Mouse (Mus musculus) intestine, embryonic 14.5 days (tissue): Measurements from ENCODE around the gene Gjb5. TPM values are rescaled to one million over a fixed set of nuclear protein-coding genes. Genes with fewer than 3 reads are reported as not detected.
A peak's percentile ranks its signal among the peaks of the same experiment; 100 is the strongest.

Source experiments
- ATAC-seq: fragments of 200-750 bp; cut with Nextera tagmentation; replicated peaks from 2 replicates; pipeline ENCODE4 v1.8.0; 2017; ENCODE audit warnings: low read depth, moderate number of reproducible peaks, moderate TSS enrichment, moderate library complexity; ENCODE audit not compliant: low FRiP score, low TSS enrichment
- DNase-seq: peaks from one replicate; pipeline ENCODE4 v3.0.0-alpha.2; 2018; ENCODE audit warnings: low spot score
- H3K27ac ChIP-seq: fragments of 300-500 bp; sonication (generic); 2 replicates; pipeline ENCODE4 v1.5.1; 2014; ENCODE audit warnings: low read depth, mild to moderate bottlenecking, control low read depth
- H3K27me3 ChIP-seq: fragments of 300-500 bp; sonication (generic); replicated peaks from 2 replicates; pipeline ENCODE4 v1.6.1; 2014; ENCODE audit warnings: low read length, control low read depth; ENCODE audit not compliant: control insufficient read depth, insufficient read depth
- H3K36me3 ChIP-seq: fragments of 300-500 bp; sonication (generic); 2 replicates; pipeline ENCODE4 v1.6.1; 2014; ENCODE audit warnings: low read length, control low read depth; ENCODE audit not compliant: control insufficient read depth, insufficient read depth
- H3K4me1 ChIP-seq: fragments of 300-500 bp; sonication (generic); replicated peaks from 2 replicates; pipeline ENCODE4 v1.6.1; 2014; ENCODE audit warnings: low read length, control low read depth, mixed read lengths; ENCODE audit not compliant: control insufficient read depth, insufficient read depth
- H3K4me2 ChIP-seq: fragments of 300-500 bp; sonication (generic); 2 replicates; pipeline ENCODE4 v1.6.1; 2014; ENCODE audit warnings: low read length
- H3K4me3 ChIP-seq: fragments of 300-500 bp; sonication (generic); 2 replicates; pipeline ENCODE4 v1.5.1; 2014; ENCODE audit warnings: low read depth, low read length, control low read depth, mixed read lengths
- H3K9ac ChIP-seq: fragments of 300-500 bp; sonication (generic); 2 replicates; pipeline ENCODE4 v1.6.1; 2014; ENCODE audit warnings: mild to moderate bottlenecking, low read length
- H3K9me3 ChIP-seq: fragments of 300-500 bp; sonication (generic); 2 replicates; pipeline ENCODE4 v1.6.1; 2016; ENCODE audit warnings: low read length, control low read depth; ENCODE audit not compliant: control insufficient read depth
- WGBS: fragments of 180-500 bp; shearing (Covaris S2); extraction: QIAGEN DNeasy Blood & Tissue Kit; methylation state at CpG from one replicate; pipeline ENCODE4 v1.1.7; 2014; 5-methylcytosine and 5-hydroxymethylcytosine counted together
- polyA plus RNA-seq: library from polyadenylated mRNA; unstranded; fragments of >200 nt; fragmentation: Nextera tagmentation; extraction: Ambion mirVana; gene quantifications from 2 replicates; pipeline ENCODE4 v1.2.1, GENCODE M21; 2014

The Gjb5 gene
- polyA plus RNA-seq, 1 experiment from 2014 or later: 0.37 TPM

DNA sequence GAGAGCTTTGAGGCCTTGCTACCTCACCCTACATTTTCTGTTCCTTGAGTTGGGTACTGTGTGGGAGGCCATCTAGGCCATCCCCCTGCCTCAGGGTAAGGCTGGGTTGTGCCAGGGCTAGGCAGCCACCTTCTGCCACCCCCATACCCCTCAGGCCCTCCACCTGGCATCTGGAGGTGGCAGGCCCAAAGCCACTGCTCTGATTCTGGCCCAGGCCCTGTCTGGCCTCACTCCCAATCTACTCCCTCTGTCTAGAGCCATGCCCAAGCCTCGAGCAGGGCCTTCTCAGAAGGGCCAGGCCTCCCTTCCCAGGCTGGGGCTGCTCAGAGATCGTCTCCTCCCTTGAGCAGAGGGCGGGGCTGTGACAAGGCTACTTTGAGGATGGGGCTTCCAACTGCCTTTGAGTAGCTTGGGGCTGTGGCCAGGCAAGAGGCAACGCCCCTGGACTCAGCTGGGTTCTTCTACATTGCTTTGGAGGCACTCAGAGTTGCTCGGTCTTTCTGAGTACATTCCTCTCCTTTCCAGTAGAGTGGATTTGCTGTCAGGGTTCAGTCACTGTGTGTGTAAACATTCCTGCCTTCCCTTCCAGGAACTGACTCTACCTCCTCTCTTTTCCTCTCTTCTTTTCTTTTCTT lies 23.0 kb downstream of the Gjb5 start:
- Histone ChIP-seq H3K4me1 (0 out of 2 replicates have a peak, but pooled peaks cover 9% of the 10 kb centered on the region), H3K4me2 (no peak overlapping the region), H3K9ac (no peak overlapping the region), H3K27me3 (peaks cover 31% of the 10 kb centered on the region), H3K36me3 (no peaks in the 10 kb centered on the region), H3K27ac (no peak overlapping the region), H3K4me3 (no peak overlapping the region), H3K9me3 (no peaks in the 10 kb centered on the region)
- 22% methylated on average over 5 of the region's 5 CpGs for WGBS
- no peak; the same call in 1 of the 2 replicates for ATAC-seq
- DNase-seq: no peak

DNA sequence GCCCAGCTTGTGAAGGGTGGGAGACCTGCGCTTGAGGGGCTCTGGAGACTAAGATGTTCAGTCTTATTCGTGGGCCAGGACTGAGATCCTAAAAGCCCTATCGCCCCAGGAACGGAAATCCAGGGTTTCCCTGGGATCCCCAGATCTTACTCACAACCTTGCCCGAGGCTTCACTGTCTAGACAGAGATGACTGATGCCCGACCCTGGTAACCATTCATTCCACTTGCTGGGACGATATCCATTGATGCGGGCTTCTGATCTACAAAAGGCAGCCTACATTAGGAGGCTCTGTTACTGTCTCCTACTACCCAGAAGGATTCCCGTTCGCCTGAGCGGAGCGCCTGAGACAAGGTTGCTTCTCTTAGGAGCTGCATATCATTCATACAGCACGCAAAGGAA lies 26.8 kb downstream of the Gjb5 start:
- no peak overlapping the region for H3K9ac ChIP-seq
- 0 out of 2 replicates have a peak, but pooled peaks cover 9% of the 10 kb centered on the region for H3K4me1 ChIP-seq
- no peak for ATAC-seq
- H3K36me3 ChIP-seq: no peaks in the 10 kb centered on the region
- WGBS: 24% methylated on average over 13 of the region's 13 CpGs
- H3K9me3 ChIP-seq: no peaks in the 10 kb centered on the region
- no peak overlapping the region for H3K27ac ChIP-seq
- peaks cover 59% of the 10 kb centered on the region for H3K27me3 ChIP-seq
- DNase-seq: no peak
- H3K4me3 ChIP-seq: no peak overlapping the region
- H3K4me2 ChIP-seq: no peak overlapping the region

DNA sequence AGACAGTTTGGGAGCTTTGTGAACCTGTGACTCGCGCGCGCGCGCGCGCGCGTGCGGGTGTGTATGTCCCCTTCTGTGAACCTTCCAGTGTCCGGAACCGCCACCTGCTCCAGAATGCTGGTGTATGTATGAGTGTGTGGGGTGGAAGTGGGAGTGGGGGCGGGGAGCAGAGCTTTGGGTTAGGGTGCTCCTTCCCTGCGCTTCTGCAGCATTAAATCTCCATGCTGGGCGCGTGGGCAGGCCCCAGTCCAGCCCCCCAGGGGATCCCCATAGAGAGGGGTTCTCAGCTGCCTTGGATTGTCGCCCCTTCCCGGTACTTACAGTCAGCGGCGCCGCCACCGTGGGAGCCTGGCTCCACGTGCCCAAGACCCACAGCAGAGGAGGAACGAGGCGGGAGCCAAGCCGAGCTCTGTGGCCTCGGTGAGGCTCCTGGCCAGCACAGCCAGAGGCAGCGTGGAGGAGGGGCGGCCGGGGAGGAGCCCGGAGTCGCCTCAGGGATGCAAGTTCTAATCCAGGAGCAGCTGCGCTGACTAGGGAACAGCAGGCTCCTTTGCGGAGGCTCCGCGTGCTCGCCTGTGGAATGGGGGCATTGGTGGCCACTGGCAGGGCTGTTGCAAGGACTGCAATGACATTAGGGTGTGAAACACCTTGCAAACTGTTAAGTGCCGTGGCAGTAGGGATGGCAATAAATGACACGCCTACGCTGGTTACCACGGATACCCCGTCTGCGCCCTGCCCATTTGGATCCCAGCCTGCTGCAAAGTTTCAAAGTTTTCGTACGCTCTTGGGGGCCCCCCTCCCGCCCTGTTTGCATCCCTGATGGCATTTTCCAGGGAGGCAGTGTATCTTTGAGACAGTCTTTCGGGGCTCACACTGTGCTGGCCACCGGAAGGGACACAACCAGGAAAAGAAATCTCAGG lies 27.5 kb downstream of the Gjb5 start, which contains the start of gene Gjb3:
Gene Gjb3 (minus strand): TSS at position 664 of the 920 bp plus-strand sequence.
- H3K9ac ChIP-seq: no peak within 1 kb of the TSS
- H3K27me3 ChIP-seq: peaks cover 59% of the 10 kb centered on the region
- 0 out of 2 replicates have a peak, but pooled peaks cover 9% of the 10 kb centered on the region for H3K4me1 ChIP-seq
- no peak within 1 kb of the TSS for H3K27ac ChIP-seq
- WGBS: 2% methylated on average over 49 of the region's 49 CpGs
- DNase-seq (peak; percentile 63), ATAC-seq (no peak)
- peak within 1 kb of the TSS; percentile 36 for H3K4me2 ChIP-seq
- no peaks in the 10 kb centered on the region for H3K9me3 ChIP-seq
- peak within 1 kb of the TSS; percentile 20; the same call in 1 of the 2 replicates for H3K4me3 ChIP-seq
- no peaks in the 10 kb centered on the region for H3K36me3 ChIP-seq

DNA sequence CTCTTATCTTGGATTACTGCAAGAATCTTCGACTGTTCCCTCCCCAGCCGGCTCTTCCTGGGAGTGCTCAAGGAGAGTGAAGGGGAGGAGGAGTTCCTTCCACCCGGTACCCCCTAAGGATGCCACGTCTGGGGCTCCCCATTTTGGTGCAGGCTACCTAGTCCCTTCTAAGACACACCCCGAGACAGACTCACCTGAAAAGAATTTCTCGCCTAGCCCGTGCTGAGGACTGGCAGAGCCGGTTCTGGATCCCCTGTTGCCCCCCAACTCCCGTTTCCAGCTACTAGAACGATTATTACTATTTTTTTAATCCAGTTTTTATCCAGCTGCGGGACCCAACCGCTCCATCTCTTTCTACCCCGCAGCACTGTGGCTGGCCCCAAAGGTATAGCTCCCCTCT lies 28.2 kb downstream of the Gjb5 start:
- Histone ChIP-seq H3K27ac (no peak overlapping the region), H3K9ac (no peak overlapping the region), H3K36me3 (no peaks in the 10 kb centered on the region), H3K4me3 (peak overlapping the region; percentile 20; the same call in 1 of the 2 replicates), H3K4me1 (0 out of 2 replicates have a peak, but pooled peaks cover 9% of the 10 kb centered on the region), H3K27me3 (peaks cover 59% of the 10 kb centered on the region), H3K9me3 (no peaks in the 10 kb centered on the region), H3K4me2 (peak overlapping the region; percentile 36)
- WGBS: 1% methylated on average over 13 of the region's 13 CpGs
- ATAC-seq (no peak), DNase-seq (peak; percentile 51)

DNA sequence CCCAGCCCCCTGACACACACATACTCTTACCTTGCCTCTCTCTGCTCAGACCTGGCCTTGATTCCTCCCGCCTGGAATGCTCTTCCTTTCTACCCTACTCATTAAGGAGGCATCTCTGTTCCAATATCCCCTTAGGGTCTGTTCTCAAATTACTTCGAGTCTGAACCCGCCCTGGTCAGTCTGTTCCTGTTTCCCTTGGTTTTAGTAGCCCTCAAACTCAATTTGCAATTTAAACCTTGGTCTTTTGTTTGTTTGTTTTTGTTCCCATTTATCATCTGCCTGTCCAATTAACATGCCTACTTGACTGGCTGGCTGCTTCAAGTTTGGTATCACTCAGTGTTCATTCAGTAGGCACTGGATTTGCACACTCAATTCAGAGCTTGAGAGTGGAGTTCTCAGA lies 28.9 kb downstream of the Gjb5 start:
- peaks cover 59% of the 10 kb centered on the region for H3K27me3 ChIP-seq

DNA sequence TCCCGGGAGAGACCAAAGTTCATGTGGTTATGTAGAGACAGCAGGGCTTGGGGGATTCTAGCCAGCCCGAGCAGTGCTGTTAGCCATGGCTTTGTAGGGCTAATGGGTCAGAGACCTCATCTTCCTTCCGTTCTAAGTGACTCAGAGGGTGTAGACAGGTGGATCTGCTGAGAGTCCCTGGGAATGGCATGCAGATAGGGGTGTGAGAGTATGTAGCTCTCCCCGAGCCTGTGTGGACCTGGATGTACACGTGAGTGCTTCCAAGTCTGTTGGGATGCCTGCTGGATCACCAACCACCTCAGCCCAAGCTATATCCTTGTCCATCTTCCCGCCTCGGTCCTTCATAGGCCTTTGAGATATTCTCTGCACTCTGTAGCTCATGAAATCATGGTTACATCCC lies 29.6 kb downstream of the Gjb5 start:
- no peak overlapping the region for H3K4me3 ChIP-seq
- 63% methylated on average over 7 of the region's 7 CpGs for WGBS
- no peak overlapping the region for H3K4me2 ChIP-seq
- no peak overlapping the region for H3K9ac ChIP-seq
- peaks cover 59% of the 10 kb centered on the region for H3K27me3 ChIP-seq
- H3K4me1 ChIP-seq: 0 out of 2 replicates have a peak, but pooled peaks cover 9% of the 10 kb centered on the region
- H3K36me3 ChIP-seq: no peaks in the 10 kb centered on the region
- DNase-seq (no peak), ATAC-seq (no peak)
- no peak overlapping the region for H3K27ac ChIP-seq
- no peaks in the 10 kb centered on the region for H3K9me3 ChIP-seq

More for the DNA sequence above, 28.9 kb downstream of the Gjb5 start:
- Histone ChIP-seq H3K4me2 (no peak overlapping the region), H3K9me3 (no peaks in the 10 kb centered on the region), H3K36me3 (no peaks in the 10 kb centered on the region), H3K4me3 (no peak overlapping the region), H3K9ac (no peak overlapping the region), H3K27ac (no peak overlapping the region), H3K4me1 (0 out of 2 replicates have a peak, but pooled peaks cover 9% of the 10 kb centered on the region)
- ATAC-seq (no peak), DNase-seq (no peak)
- WGBS: 8% methylated on average over 3 of the region's 3 CpGs

DNA sequence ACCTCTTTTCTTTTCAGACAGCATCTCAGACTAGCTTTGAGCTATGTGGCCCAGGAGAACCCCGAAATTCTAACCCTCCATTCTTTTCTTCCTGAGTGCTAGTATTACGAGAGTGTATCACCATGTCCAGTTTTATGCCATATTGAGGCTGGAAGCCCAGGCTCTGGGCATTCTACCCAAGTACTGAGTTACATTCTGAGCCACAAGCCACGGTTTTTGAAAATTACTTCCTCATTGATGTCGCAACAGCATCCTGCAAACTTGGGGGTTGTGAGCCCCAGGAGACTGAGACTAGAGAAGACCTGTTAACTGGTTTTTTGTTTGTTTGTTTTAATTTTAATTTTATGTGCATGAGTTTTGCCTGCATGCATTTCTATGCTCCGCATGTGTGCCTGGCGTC lies 30.2 kb downstream of the Gjb5 start:
- H3K9ac ChIP-seq: no peak overlapping the region
- no peaks in the 10 kb centered on the region for H3K9me3 ChIP-seq
- H3K27me3 ChIP-seq: peaks cover 52% of the 10 kb centered on the region
- H3K36me3 ChIP-seq: no peaks in the 10 kb centered on the region
- no peak overlapping the region for H3K4me2 ChIP-seq
- 69% methylated on average over 6 of the region's 6 CpGs for WGBS
- DNase-seq (no peak), ATAC-seq (no peak)
- no peak overlapping the region for H3K4me3 ChIP-seq
- H3K27ac ChIP-seq: no peak overlapping the region
- H3K4me1 ChIP-seq: 0 out of 2 replicates have a peak, but pooled peaks cover 9% of the 10 kb centered on the region

DNA sequence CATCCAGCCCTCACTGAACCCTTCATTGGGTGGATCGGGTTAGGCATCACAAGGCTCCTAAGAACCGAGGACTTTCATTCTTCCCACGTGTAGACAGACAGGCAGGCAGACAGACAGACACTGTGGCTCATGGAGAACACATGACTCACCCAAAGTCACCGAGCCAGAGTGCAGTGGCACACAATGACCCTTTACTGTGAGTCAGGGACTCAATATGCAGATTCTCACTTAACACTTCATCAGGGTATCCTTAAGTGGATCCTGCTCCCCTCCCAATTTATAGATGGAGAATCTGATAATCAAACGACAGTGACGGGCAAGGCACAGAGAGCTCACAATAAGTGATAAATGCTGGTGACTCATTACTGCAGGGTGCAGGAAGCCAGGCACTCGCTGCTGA lies 30.7 kb downstream of the Gjb5 start:
- no peak overlapping the region for H3K27ac ChIP-seq
- H3K4me3 ChIP-seq: no peak overlapping the region
- H3K9ac ChIP-seq: no peak overlapping the region
- no peak overlapping the region for H3K4me2 ChIP-seq
- H3K36me3 ChIP-seq: no peaks in the 10 kb centered on the region
- H3K27me3 ChIP-seq: peaks cover 49% of the 10 kb centered on the region
- 54% methylated on average over 7 of the region's 7 CpGs for WGBS
- H3K4me1 ChIP-seq: 0 out of 2 replicates have a peak, but pooled peaks cover 9% of the 10 kb centered on the region
- H3K9me3 ChIP-seq: no peaks in the 10 kb centered on the region
- DNase-seq (no peak), ATAC-seq (no peak)
